Mouse (Mus musculus): ENCODE results near the gene Gm17545. TPM values are rescaled to one million over a fixed set of nuclear protein-coding genes. Genes with fewer than 3 reads are reported as not detected.

The Gm17545 gene
- not detected in 2 replicates for polyA plus RNA-seq (2015; fragmentation: Nextera tagmentation; extraction: Ambion mirVana)

GRCm38 (mm10) chr9:22453990-22454389, at the start of gene Gm17545:
TSS of gene Gm17545 (plus strand) at chr9:22454290.

GRCm38 (mm10) chr9:22411002-22411857, 42.9 kb upstream of the Gm17545 start, which contains the start of gene 9530077C05Rik:
TSS of gene 9530077C05Rik (plus strand) at chr9:22411513.

GRCm38 (mm10) chr9:22469643-22470042, 15.6 kb downstream of the Gm17545 start, which contains the start of gene Rp9:
TSS of gene Rp9 (minus strand) at chr9:22469743.

GRCm38 (mm10) chr9:22475424-22475868, 21.4 kb downstream of the Gm17545 start, which contains the start of gene Bbs9:
TSS of gene Bbs9 (plus strand) at chr9:22475715.

Other genes with a start within 250 kb of the Gm17545 start
- 9.5 and 12.0 TPM in 2 replicates for gene Zfp809, start 228.6 kb upstream of the Gm17545 start, polyA plus RNA-seq (2015; fragmentation: Nextera tagmentation; extraction: Ambion mirVana)
- 4.3 and 4.8 TPM in 2 replicates for gene Zfp599, start 194.4 kb upstream of the Gm17545 start, polyA plus RNA-seq (2015; fragmentation: Nextera tagmentation; extraction: Ambion mirVana)
- 17.0 and 21.7 TPM in 2 replicates for gene Zfp810, start 146.6 kb upstream of the Gm17545 start, polyA plus RNA-seq (2015; fragmentation: Nextera tagmentation; extraction: Ambion mirVana)
- 2.3 and 2.8 TPM in 2 replicates for gene Anln, start 65.1 kb upstream of the Gm17545 start, polyA plus RNA-seq (2015; fragmentation: Nextera tagmentation; extraction: Ambion mirVana)
- 13.8 and 14.0 TPM in 2 replicates for gene 9530077C05Rik, start 42.8 kb upstream of the Gm17545 start, polyA plus RNA-seq (2015; fragmentation: Nextera tagmentation; extraction: Ambion mirVana)
- 89.9 and 97.6 TPM in 2 replicates for gene Rp9, start 15.5 kb downstream of the Gm17545 start, polyA plus RNA-seq (2015; fragmentation: Nextera tagmentation; extraction: Ambion mirVana)
- 13.0 and 16.7 TPM in 2 replicates for gene Bbs9, start 21.4 kb downstream of the Gm17545 start, polyA plus RNA-seq (2015; fragmentation: Nextera tagmentation; extraction: Ambion mirVana)

All from neural tube, postnatal 0 days (tissue).